ENCODE assay signal across 9 mouse cellular contexts in the genomic region with DNA sequence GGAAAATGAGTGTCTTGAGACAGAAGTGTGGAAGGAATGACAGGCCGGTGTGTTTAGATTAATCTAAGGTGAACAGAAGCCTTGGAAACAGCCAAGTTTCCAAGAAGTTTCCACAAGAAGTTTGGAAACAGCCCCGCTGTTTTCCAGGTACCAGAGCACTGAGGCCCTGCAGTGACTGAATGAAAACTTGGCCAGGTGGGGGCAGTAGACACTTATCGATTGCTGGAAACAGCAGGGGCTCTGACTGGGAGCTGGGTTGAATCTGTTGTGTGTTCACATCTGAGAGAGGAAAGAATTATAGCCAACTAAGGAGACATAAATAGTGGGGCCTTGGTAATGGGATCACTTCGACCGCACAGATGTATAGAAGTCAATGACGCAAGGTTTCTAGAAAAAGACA. TPM values are rescaled to one million over a fixed set of nuclear protein-coding genes. Genes with fewer than 3 reads are reported as not detected.
A peak's percentile ranks its signal among the peaks of the same experiment; 100 is the strongest.
DNase-seq lines count a peak whose midpoint lies in the region; ATAC-seq and TF ChIP-seq lines count a peak whose summit lies in the region.
"Had no signal": no experiment of that assay in that cellular context is flagged by ENCODE, and none has a peak within 500 bp of the region (broad histone marks: within the 10 kb centered on the region; RNA-seq: fewer than 3 reads in every experiment).

No protein-coding gene starts in this region.

- no peaks in the 10 kb centered on the region for H3K36me3 ChIP-seq in heart, embryonic 12.5 days
- no peaks in the 10 kb centered on the region for H3K36me3 ChIP-seq in lung, embryonic 14.5 days (ENCODE audit: insufficient read depth)
- H3K36me3 ChIP-seq in forebrain, embryonic 16.5 days (ENCODE audit: control insufficient read depth, insufficient read depth) = no peaks in the 10 kb centered on the region
- H3K36me3 ChIP-seq: lung, embryonic 15.5 days had no signal

- H3K9me3 ChIP-seq in heart, embryonic 12.5 days (replicated peaks) = no peaks in the 10 kb centered on the region
- H3K9me3 ChIP-seq in lung, embryonic 14.5 days (ENCODE audit: low read depth, low read length) = no peaks in the 10 kb centered on the region
- no peaks in the 10 kb centered on the region; the same call in 1 of the 2 replicates for H3K9me3 ChIP-seq in forebrain, embryonic 16.5 days (ENCODE audit: control insufficient read depth, low read length)
- H3K9me3 ChIP-seq: lung, embryonic 15.5 days had no signal

- no peak overlapping the region for H3K9ac ChIP-seq in heart, embryonic 12.5 days
- no peak overlapping the region for H3K9ac ChIP-seq in lung, embryonic 14.5 days
- no peak overlapping the region for H3K9ac ChIP-seq in forebrain, embryonic 16.5 days (replicated peaks; ENCODE audit: low read depth, low read length)
- H3K9ac ChIP-seq: lung, embryonic 15.5 days had no signal

- 45% methylated on average over 6 of the region's 6 CpGs for WGBS in heart, embryonic 12.5 days
- 50% methylated on average over 6 of the region's 6 CpGs for WGBS in lung, embryonic 14.5 days
- WGBS in forebrain, embryonic 16.5 days = 53% methylated on average over 6 of the region's 6 CpGs

- no peak for ATAC-seq in heart, embryonic 12.5 days (ENCODE audit: insufficient number of reproducible peaks, low FRiP score)
- ATAC-seq in lung, embryonic 14.5 days (ENCODE audit: insufficient read depth) = no peak
- ATAC-seq in forebrain, embryonic 16.5 days = no peak

- TF ChIP-seq CTCF in lung, embryonic 14.5 days (IDR thresholded peaks at IDR 0.05; ENCODE audit: low read depth) = peak; percentile 36

- intact Hi-C loops in heart, postnatal 10 days (cut with DNase I) = loop anchor here (5.0 kb wide), 1 partner anchor 719 kb away; no protein-coding TSS in a partner anchor

- no peaks in the 10 kb centered on the region for H3K4me1 ChIP-seq in heart, embryonic 12.5 days (replicated peaks)
- H3K4me1 ChIP-seq in lung, embryonic 14.5 days (ENCODE audit: insufficient read depth) = no peaks in the 10 kb centered on the region
- no peaks in the 10 kb centered on the region for H3K4me1 ChIP-seq in forebrain, embryonic 16.5 days (replicated peaks; ENCODE audit: control insufficient read depth, insufficient read depth, low read length)
- H3K4me1 ChIP-seq: lung, embryonic 15.5 days had no signal

- H3K4me2 ChIP-seq in heart, embryonic 12.5 days = no peak overlapping the region
- no peak overlapping the region for H3K4me2 ChIP-seq in lung, embryonic 14.5 days
- no peak overlapping the region for H3K4me2 ChIP-seq in forebrain, embryonic 16.5 days (ENCODE audit: low read length)
- H3K4me2 ChIP-seq: lung, embryonic 15.5 days had no signal

- no peak overlapping the region for H3K27ac ChIP-seq in heart, embryonic 12.5 days (ENCODE audit: poor library complexity, severe bottlenecking)
- no peak overlapping the region for H3K27ac ChIP-seq in lung, embryonic 14.5 days (ENCODE audit: low read depth)
- no peak overlapping the region for H3K27ac ChIP-seq in forebrain, embryonic 16.5 days (ENCODE audit: low read length)
- H3K27ac ChIP-seq: lung, embryonic 15.5 days had no signal

- H3K27me3 ChIP-seq in heart, embryonic 12.5 days (replicated peaks) = no peaks in the 10 kb centered on the region
- no peaks in the 10 kb centered on the region for H3K27me3 ChIP-seq in lung, embryonic 14.5 days (ENCODE audit: insufficient read depth, low read length)
- H3K27me3 ChIP-seq in forebrain, embryonic 16.5 days (replicated peaks; ENCODE audit: control insufficient read depth, insufficient read depth, low read length) = no peaks in the 10 kb centered on the region

- DNase-seq in heart, postnatal 10 days = peak; percentile 17 to 34
- DNase-seq in right cerebral cortex, adult 2 months (ENCODE audit: low spot score in 2 of 2) = peak; percentile 23
- no peak for DNase-seq in right cerebral cortex, postnatal 36 days (ENCODE audit: low spot score in 2 of 2)
- peak; percentile 43 for DNase-seq in embryo, embryonic 10 days (ENCODE audit: low spot score)
- DNase-seq in lung, embryonic 14.5 days = peak; percentile 41
- DNase-seq in MN1 (ENCODE audit: low spot score) = no peak

- H3K4me3 ChIP-seq in heart, embryonic 12.5 days = no peak overlapping the region
- H3K4me3 ChIP-seq in lung, embryonic 14.5 days (ENCODE audit: low read depth, low read length) = no peak overlapping the region
- no peak overlapping the region for H3K4me3 ChIP-seq in forebrain, embryonic 16.5 days (replicated peaks; ENCODE audit: low read length)
- H3K4me3 ChIP-seq: lung, embryonic 15.5 days had no signal

RNA-seq across cellular contexts. Expression of a gene that starts 13.0 kb away (rescaled TPM):
- 1 to 10 TPM; 3.8 to 4.0 TPM for total RNA-seq in heart, postnatal 10 days (2021)
- 4.7 and 5.2 TPM in 2 replicates for polyA plus RNA-seq in heart, embryonic 12.5 days (2016; fragmentation: Nextera tagmentation; extraction: Ambion mirVana)
- 4.8 and 5.7 TPM in 2 replicates for polyA plus RNA-seq in lung, embryonic 14.5 days (2014; fragmentation: Nextera tagmentation; extraction: Ambion mirVana)
- 6.8 and 6.9 TPM in 2 replicates for polyA plus RNA-seq in forebrain, embryonic 16.5 days (2015; fragmentation: Nextera tagmentation; extraction: Ambion mirVana)

Comparison
In these comparisons a context has a peak if more than half of its experiments do, and no peak if none do; other contexts are left out.
1. DNase-seq: peak in heart, postnatal 10 days (2 of 2), right cerebral cortex, adult 2 months (2 of 2), embryo, embryonic 10 days (single experiment) and lung, embryonic 14.5 days (single experiment); none in right cerebral cortex, postnatal 36 days (0 of 2) and MN1 (single experiment).